Comparison of ENCODE assay signal across 10 mouse cellular contexts in genomic region chr11:84759478-84759986, GRCm38 (mm10). TPM values are rescaled to one million over a fixed set of nuclear protein-coding genes. Genes with fewer than 3 reads are reported as not detected.
A peak's percentile ranks its signal among the peaks of the same experiment; 100 is the strongest.
DNase-seq lines count a peak whose midpoint lies in the region; ATAC-seq and TF ChIP-seq lines count a peak whose summit lies in the region.
"Had no signal": no experiment of that assay in that cellular context is flagged by ENCODE, and none has a peak within 500 bp of the region (broad histone marks: within the 10 kb centered on the region; RNA-seq: fewer than 3 reads in every experiment).

No protein-coding gene starts in this region.

- no peak for ATAC-seq in forebrain, postnatal 0 days
- ATAC-seq in forebrain, embryonic 15.5 days (replicated peaks), result no peak
- ATAC-seq in midbrain, embryonic 16.5 days, result no peak
- ATAC-seq in midbrain, embryonic 11.5 days (ENCODE audit: low FRiP score), result no peak
- ATAC-seq in forebrain, embryonic 11.5 days (replicated peaks; ENCODE audit: low FRiP score), result no peak

- DNase-seq in forebrain, postnatal 0 days, result no peak
- no peak for DNase-seq in midbrain, embryonic 11.5 days (ENCODE audit: low spot score, missing footprints)
- peak; percentile 10 for DNase-seq in kidney, postnatal 14 days
- DNase-seq in right cerebral cortex, postnatal 36 days (ENCODE audit: low spot score in 2 of 2), result peak; percentile 36 to 56
- no peak for DNase-seq in spleen, adult 18-20 months
- no peak for DNase-seq in forebrain, embryonic 11.5 days (ENCODE audit: low spot score)

- H3K9ac ChIP-seq in forebrain, postnatal 0 days, result no peak overlapping the region
- H3K9ac ChIP-seq in forebrain, embryonic 15.5 days (replicated peaks), result no peak overlapping the region
- no peak overlapping the region for H3K9ac ChIP-seq in midbrain, embryonic 16.5 days (ENCODE audit: low read depth, low read length)
- no peak overlapping the region for H3K9ac ChIP-seq in midbrain, embryonic 11.5 days (ENCODE audit: low read length)
- H3K9ac ChIP-seq in forebrain, embryonic 11.5 days (ENCODE audit: low read length), result no peak overlapping the region
- H3K9ac ChIP-seq: limb, embryonic 13.5 days had no signal

- H3K27me3 ChIP-seq in forebrain, postnatal 0 days (ENCODE audit: insufficient read depth, low read length), result 0 out of 2 replicates have a peak, but pooled peaks cover 15% of the 10 kb centered on the region
- peaks cover 28% of the 10 kb centered on the region for H3K27me3 ChIP-seq in forebrain, embryonic 15.5 days
- no peaks in the 10 kb centered on the region for H3K27me3 ChIP-seq in midbrain, embryonic 16.5 days (ENCODE audit: control insufficient read depth, insufficient read depth, low read depth, low read length)
- H3K27me3 ChIP-seq in midbrain, embryonic 11.5 days (ENCODE audit: control insufficient read depth, insufficient read depth, low read length), result peaks cover 5% of the 10 kb centered on the region; the same call in 1 of the 2 replicates
- peaks cover 3% of the 10 kb centered on the region for H3K27me3 ChIP-seq in forebrain, embryonic 11.5 days (ENCODE audit: control insufficient read depth, insufficient read depth, low read length)

- 0 out of 2 replicates have a peak overlapping the region, but pooled peaks have one; percentile 69 for H3K27ac ChIP-seq in forebrain, postnatal 0 days (ENCODE audit: low read depth, low read length)
- H3K27ac ChIP-seq in forebrain, embryonic 15.5 days (replicated peaks), result no peak overlapping the region
- peak overlapping the region; percentile 83; the same call in 1 of the 2 replicates for H3K27ac ChIP-seq in midbrain, embryonic 16.5 days (ENCODE audit: low read length)
- H3K27ac ChIP-seq in midbrain, embryonic 11.5 days (ENCODE audit: low read depth, low read length), result no peak overlapping the region
- H3K27ac ChIP-seq in forebrain, embryonic 11.5 days (ENCODE audit: low read depth, low read length), result no peak overlapping the region
- H3K27ac ChIP-seq: limb, embryonic 13.5 days had no signal

- H3K36me3 ChIP-seq in forebrain, postnatal 0 days (ENCODE audit: insufficient read depth), result no peaks in the 10 kb centered on the region
- no peaks in the 10 kb centered on the region for H3K36me3 ChIP-seq in forebrain, embryonic 15.5 days
- H3K36me3 ChIP-seq in midbrain, embryonic 16.5 days (ENCODE audit: control insufficient read depth, insufficient read depth, low read length), result no peaks in the 10 kb centered on the region
- H3K36me3 ChIP-seq in midbrain, embryonic 11.5 days (ENCODE audit: control insufficient read depth, insufficient read depth, low read length), result no peaks in the 10 kb centered on the region
- H3K36me3 ChIP-seq in forebrain, embryonic 11.5 days (ENCODE audit: control insufficient read depth, insufficient read depth, low read length), result no peaks in the 10 kb centered on the region
- H3K36me3 ChIP-seq: limb, embryonic 13.5 days had no signal

- no peak overlapping the region for H3K4me2 ChIP-seq in forebrain, postnatal 0 days (ENCODE audit: low read depth)
- H3K4me2 ChIP-seq in forebrain, embryonic 15.5 days (replicated peaks), result no peak overlapping the region
- H3K4me2 ChIP-seq in midbrain, embryonic 16.5 days (ENCODE audit: low read length), result no peak overlapping the region
- H3K4me2 ChIP-seq in midbrain, embryonic 11.5 days, result no peak overlapping the region
- H3K4me2 ChIP-seq in forebrain, embryonic 11.5 days (ENCODE audit: low read depth, low read length, severe bottlenecking), result no peak overlapping the region
- H3K4me2 ChIP-seq: limb, embryonic 13.5 days had no signal

- no peak overlapping the region for H3K4me3 ChIP-seq in forebrain, postnatal 0 days (ENCODE audit: low read depth, low read length)
- H3K4me3 ChIP-seq in forebrain, embryonic 15.5 days, result no peak overlapping the region
- H3K4me3 ChIP-seq in midbrain, embryonic 16.5 days (ENCODE audit: low read depth, low read length), result no peak overlapping the region
- H3K4me3 ChIP-seq in midbrain, embryonic 11.5 days (ENCODE audit: low read depth, low read length), result no peak overlapping the region
- H3K4me3 ChIP-seq in forebrain, embryonic 11.5 days (ENCODE audit: low read depth, low read length), result no peak overlapping the region
- H3K4me3 ChIP-seq: erythroblast, embryonic 14.5 days; limb, embryonic 13.5 days had no signal

- 62% methylated on average over 5 of the region's 5 CpGs for WGBS in forebrain, postnatal 0 days
- WGBS in forebrain, embryonic 15.5 days, result 78% methylated on average over 5 of the region's 5 CpGs
- WGBS in midbrain, embryonic 16.5 days, result 84% methylated on average over 5 of the region's 5 CpGs
- 89% methylated on average over 5 of the region's 5 CpGs for WGBS in midbrain, embryonic 11.5 days
- 84% methylated on average over 5 of the region's 5 CpGs for WGBS in forebrain, embryonic 11.5 days

- peaks cover 6% of the 10 kb centered on the region; the same call in 1 of the 2 replicates for H3K4me1 ChIP-seq in forebrain, postnatal 0 days (ENCODE audit: insufficient read depth)
- H3K4me1 ChIP-seq in forebrain, embryonic 15.5 days, result peaks cover 27% of the 10 kb centered on the region
- H3K4me1 ChIP-seq in midbrain, embryonic 16.5 days (ENCODE audit: control insufficient read depth, insufficient read depth, low read length), result peaks cover 34% of the 10 kb centered on the region
- peaks cover 29% of the 10 kb centered on the region for H3K4me1 ChIP-seq in midbrain, embryonic 11.5 days (ENCODE audit: control insufficient read depth, insufficient read depth, low read length)
- peaks cover 10% of the 10 kb centered on the region for H3K4me1 ChIP-seq in forebrain, embryonic 11.5 days (replicated peaks; ENCODE audit: control insufficient read depth, insufficient read depth, low read length)

- TF ChIP-seq CTCF in forebrain, postnatal 0 days (IDR thresholded peaks at IDR 0.05; ENCODE audit: low read depth), result no peak

- H3K9me3 ChIP-seq in forebrain, postnatal 0 days (ENCODE audit: low read length), result no peaks in the 10 kb centered on the region
- no peaks in the 10 kb centered on the region for H3K9me3 ChIP-seq in forebrain, embryonic 15.5 days
- H3K9me3 ChIP-seq in midbrain, embryonic 16.5 days (replicated peaks; ENCODE audit: control insufficient read depth, low read length, poor library complexity, severe bottlenecking), result no peaks in the 10 kb centered on the region
- H3K9me3 ChIP-seq in midbrain, embryonic 11.5 days (ENCODE audit: control insufficient read depth, low read length), result no peaks in the 10 kb centered on the region; the same call in 1 of the 2 replicates
- no peaks in the 10 kb centered on the region for H3K9me3 ChIP-seq in forebrain, embryonic 11.5 days (ENCODE audit: control insufficient read depth, low read length)
- H3K9me3 ChIP-seq: limb, embryonic 13.5 days had no signal

RNA-seq across cellular contexts. Expression of gene Mrm1, which starts 59.8 kb away (rescaled TPM):
- 14.6 and 18.2 TPM in 2 replicates for total RNA-seq in forebrain, postnatal 0 days (2014; rRNA removed)
- polyA plus RNA-seq in forebrain, postnatal 0 days (2015; fragmentation: Nextera tagmentation; extraction: Ambion mirVana), result 12.1 and 12.8 TPM in 2 replicates
- polyA plus RNA-seq in forebrain, embryonic 15.5 days (2015; fragmentation: Nextera tagmentation; extraction: Ambion mirVana), result 12.3 and 14.3 TPM in 2 replicates
- 12.8 and 18.5 TPM in 2 replicates for polyA plus RNA-seq in midbrain, embryonic 16.5 days (2015; fragmentation: Nextera tagmentation; extraction: Ambion mirVana)
- polyA plus RNA-seq in midbrain, embryonic 11.5 days (2014; fragmentation: Nextera tagmentation; extraction: Ambion mirVana), result 10.3 and 11.4 TPM in 2 replicates
- 12.3 and 13.7 TPM in 2 replicates for polyA plus RNA-seq in forebrain, embryonic 11.5 days (2014; fragmentation: Nextera tagmentation; extraction: Ambion mirVana)

Comparison
In these comparisons a context has a peak if more than half of its experiments do, and no peak if none do; other contexts are left out.
1. H3K27ac ChIP-seq: peak in forebrain, postnatal 0 days (single experiment) and midbrain, embryonic 16.5 days (single experiment); none in forebrain, embryonic 15.5 days (single experiment), midbrain, embryonic 11.5 days (single experiment) and forebrain, embryonic 11.5 days (single experiment).
2. DNase-seq: peak in kidney, postnatal 14 days (single experiment) and right cerebral cortex, postnatal 36 days (2 of 2); none in forebrain, postnatal 0 days (single experiment), midbrain, embryonic 11.5 days (single experiment), spleen, adult 18-20 months (0 of 2) and forebrain, embryonic 11.5 days (single experiment).